Mouse (Mus musculus): ENCODE measurements at regions not wholly inside any gene's neighbourhood (a gene's known extent, or its start where the extent isn't known, plus 50 kb on each side); places are given as distances from the start of the nearest gene placed in this dataset. TPM values are rescaled to one million over a fixed set of nuclear protein-coding genes. Genes with fewer than 3 reads are reported as not detected.

Small RNAs in the stretch of these regions (microRNA-seq; reads per million reads assigned to microRNA genes)
- gene Gm22132 = not detected
